Mouse (Mus musculus) left cerebral cortex, postnatal 36 days (tissue): Measurements from ENCODE around the gene Wdr6. TPM values are rescaled to one million over a fixed set of nuclear protein-coding genes. Genes with fewer than 3 reads are reported as not detected.

Experiments used
- DNase-seq, 2 experiments: peaks; one replicate each; pipeline ENCODE4 v3.0.0; 2021 to 2022; ENCODE audit warnings: low spot score in 2 of 2, mixed read lengths in 1 of 2
- intact Hi-C: fragments of 180-260 bp; cut with DNase I; formaldehyde crosslinking; loops from one replicate; pipeline ENCODE4 v1.15.1; 2025
- total RNA-seq, 2 experiments: library from RNA; stranded (reverse); gene quantifications; 2 replicates each; pipeline ENCODE4 v1.2.3; 2021

Gene Wdr6
- total RNA-seq, 2 experiments from 2014 or later, result 112 to 118 TPM

- intact Hi-C loops, result no loop called here
- no peak for DNase-seq
Observed at GRCm38 (mm10) chr9:108575321-108576297, 2.9 kb downstream of the Wdr6 start.

GRCm38 (mm10) chr9:108574921-108575320, 3.6 kb downstream of the Wdr6 start:
- intact Hi-C loops, result no loop called here
- no peak for DNase-seq

- no peak for DNase-seq
- intact Hi-C loops, result no loop called here
Observed at GRCm38 (mm10) chr9:108573774-108574690, 4.5 kb downstream of the Wdr6 start.

DNA sequence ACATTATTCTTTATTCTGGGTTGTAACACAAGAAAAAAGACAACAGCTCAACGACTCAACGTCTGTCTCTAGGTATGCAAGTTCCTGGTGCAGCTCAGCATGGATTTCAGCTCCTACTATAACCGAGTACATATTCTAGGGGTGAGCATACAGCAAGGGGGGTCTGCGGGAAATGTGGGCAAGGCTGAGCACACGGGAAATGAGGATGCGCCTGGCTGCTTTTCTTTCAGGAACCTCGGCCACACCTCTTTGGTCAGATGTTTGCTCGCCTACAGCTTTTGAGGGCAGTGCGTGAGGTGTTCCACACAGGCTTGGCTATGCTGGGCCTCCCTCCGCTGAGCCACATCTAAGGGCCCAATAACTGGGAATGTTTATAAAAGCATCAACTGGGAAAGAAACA, 6.2 kb downstream of the Wdr6 start:
- DNase-seq, result no peak
- intact Hi-C loops, result no loop called here

- no peak for DNase-seq
- intact Hi-C loops, result loop anchor here (2.0 kb wide), 1 partner anchor 25 kb away; the partner anchor contains the start of gene P4htm
Observed at GRCm38 (mm10) chr9:108571401-108571973, 7.1 kb downstream of the Wdr6 start.

GRCm38 (mm10) chr9:108570207-108570896, 8.2 kb downstream of the Wdr6 start:
- intact Hi-C loops, result loop anchor here (2.0 kb wide), 1 partner anchor 26 kb away; the partner anchor contains the start of gene P4htm

DNA sequence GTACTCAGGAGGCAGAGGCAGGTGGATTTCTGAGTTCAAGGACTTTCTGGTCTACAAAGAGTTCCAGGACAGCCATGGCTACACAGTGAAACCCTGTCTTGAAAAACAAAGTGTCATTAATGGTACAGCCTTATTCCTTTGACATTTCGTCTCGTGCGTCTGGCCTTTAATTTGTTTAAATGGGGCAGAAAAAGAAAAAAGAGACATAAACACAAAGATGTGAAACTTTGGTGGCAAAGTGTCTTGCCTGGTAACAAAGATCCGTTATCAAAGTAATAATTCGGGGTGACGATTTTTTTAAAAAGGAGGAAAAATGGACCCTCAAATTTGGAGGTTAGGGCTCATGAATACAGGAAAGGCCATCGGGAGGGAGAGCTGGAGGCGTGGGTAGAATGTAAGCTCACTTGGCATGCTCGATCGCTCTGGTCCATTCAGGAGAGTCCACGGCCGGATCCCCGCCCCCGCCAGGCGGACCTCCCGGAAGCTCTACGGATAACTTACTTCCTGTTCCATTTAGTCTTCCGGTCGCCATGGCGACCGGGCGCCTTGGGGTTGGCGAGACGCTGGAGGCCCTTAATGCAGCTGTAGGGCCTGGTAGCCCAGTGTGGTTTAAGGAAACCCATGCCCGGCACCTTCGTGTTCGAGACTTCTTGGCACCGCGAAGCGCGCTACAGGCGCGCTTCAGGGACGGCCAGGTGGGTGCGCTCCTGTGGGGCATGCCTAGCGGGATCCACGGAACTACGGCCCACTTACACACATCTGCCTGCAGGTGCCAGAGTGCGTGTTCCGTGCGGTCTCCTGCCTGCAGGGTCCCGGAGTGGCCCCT, 8.9 kb downstream of the Wdr6 start, which contains the start of gene Dalrd3:
Dalrd3 (plus strand) TSS at position 506 of the 826 bp plus-strand sequence.
- peak; percentile 83 to 88 for DNase-seq
- intact Hi-C loops, result loop anchor here (2.0 to 5.0 kb wide), 2 partner anchors 27 to 72 kb away; partner anchors contain the start of gene P4htm

More at GRCm38 (mm10) chr9:108570207-108570896, 8.2 kb downstream of the Wdr6 start:
- peak; percentile 64 to 68 for DNase-seq

DNA sequence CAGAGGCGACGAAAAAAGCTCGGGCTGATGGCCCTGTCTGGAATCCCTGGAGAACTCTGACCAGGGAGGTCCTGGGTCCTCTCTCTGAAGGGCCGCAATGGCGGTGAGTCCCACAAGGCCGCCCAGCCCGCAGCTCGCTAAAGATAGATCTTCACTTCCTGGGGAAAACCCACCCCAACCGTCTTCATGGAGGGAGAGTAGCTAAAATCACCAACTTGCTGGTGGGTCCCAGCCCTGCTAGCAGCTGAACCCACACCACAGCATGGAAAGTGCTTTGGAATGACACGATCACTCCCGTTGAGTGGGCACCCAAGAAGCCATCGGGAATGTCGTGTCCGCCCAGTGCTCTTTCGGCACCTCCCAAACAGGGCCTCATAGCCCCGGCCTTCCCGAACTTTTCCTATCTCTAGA, 10.0 kb downstream of the Wdr6 start:
- DNase-seq, result no peak
- intact Hi-C loops, result loop anchor here (5.0 kb wide), 1 partner anchor 71 kb away; no protein-coding TSS in a partner anchor

- intact Hi-C loops, result loop anchor here (2.0 to 5.0 kb wide), 2 partner anchors 71 to 81 kb away; partner anchors contain the start of gene Arih2
Observed at GRCm38 (mm10) chr9:108567931-108568419, 10.6 kb downstream of the Wdr6 start.

DNA sequence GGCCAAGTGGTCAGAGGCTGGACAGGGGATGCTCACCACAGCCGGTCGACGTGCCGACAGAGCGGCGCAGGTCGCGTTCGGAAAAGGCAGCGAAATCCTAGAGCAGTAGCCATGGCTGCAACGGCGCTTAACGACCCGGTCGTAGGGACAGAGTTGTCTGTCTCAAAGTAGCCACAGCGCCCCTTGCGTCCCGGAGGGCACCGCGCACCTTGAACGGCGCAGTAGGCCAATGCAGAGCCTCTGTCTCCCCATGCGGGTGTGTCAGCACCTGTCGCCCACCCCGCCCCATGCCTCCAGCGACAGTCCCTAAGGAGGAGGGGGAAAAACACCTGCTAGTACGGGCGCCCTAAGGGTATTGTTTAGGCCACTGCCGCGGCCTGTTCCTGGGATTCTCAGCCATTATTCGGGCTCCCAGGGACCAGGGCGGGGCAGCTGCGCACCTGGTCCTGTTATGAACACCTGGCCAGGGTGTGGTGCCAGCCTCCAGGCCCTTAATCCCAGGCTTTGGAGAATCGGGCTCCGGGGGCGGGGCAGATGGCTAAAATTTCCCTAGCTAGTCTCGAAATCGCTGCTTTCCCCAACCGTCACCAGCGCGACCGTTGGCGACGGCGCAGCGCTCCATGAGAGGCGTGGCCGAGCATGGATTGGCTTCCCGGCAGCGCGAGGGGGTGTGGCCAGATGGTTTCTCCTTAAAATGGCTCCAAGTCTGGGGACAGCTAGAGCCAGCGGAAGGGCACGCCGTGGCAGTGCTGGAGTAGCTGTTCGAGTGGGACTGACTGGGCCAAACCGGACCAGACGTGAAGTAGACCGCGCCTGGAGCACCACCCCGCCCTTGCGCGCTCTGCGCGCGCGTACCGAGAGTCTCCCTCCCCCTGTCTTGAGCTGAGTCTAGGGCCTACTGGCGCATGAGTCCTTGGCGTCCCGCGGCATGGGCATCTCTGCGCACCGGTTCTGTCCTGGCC, 11.4 kb downstream of the Wdr6 start, which contains the start of gene Ndufaf3:
Ndufaf3 (minus strand) TSS at position 620 of the 962 bp plus-strand sequence.
- intact Hi-C loops, result loop anchor here (2.0 to 5.0 kb wide), 2 partner anchors 70 to 82 kb away; partner anchors contain the start of gene Arih2
- peak; percentile 95 to 96 for DNase-seq

More at GRCm38 (mm10) chr9:108567931-108568419, 10.6 kb downstream of the Wdr6 start:
- DNase-seq, result no peak

GRCm38 (mm10) chr9:108565881-108566814, 12.4 kb downstream of the Wdr6 start:
- no peak for DNase-seq
- intact Hi-C loops, result loop anchor here (2.0 to 5.0 kb wide), 2 partner anchors 69 to 83 kb away; partner anchors contain the start of gene Arih2

- DNase-seq, result no peak
- intact Hi-C loops, result no loop called here
Observed at GRCm38 (mm10) chr9:108564131-108564530, 14.4 kb downstream of the Wdr6 start.

- DNase-seq, result no peak
- intact Hi-C loops, result no loop called here
Observed at GRCm38 (mm10) chr9:108563671-108564070, 14.9 kb downstream of the Wdr6 start.

DNA sequence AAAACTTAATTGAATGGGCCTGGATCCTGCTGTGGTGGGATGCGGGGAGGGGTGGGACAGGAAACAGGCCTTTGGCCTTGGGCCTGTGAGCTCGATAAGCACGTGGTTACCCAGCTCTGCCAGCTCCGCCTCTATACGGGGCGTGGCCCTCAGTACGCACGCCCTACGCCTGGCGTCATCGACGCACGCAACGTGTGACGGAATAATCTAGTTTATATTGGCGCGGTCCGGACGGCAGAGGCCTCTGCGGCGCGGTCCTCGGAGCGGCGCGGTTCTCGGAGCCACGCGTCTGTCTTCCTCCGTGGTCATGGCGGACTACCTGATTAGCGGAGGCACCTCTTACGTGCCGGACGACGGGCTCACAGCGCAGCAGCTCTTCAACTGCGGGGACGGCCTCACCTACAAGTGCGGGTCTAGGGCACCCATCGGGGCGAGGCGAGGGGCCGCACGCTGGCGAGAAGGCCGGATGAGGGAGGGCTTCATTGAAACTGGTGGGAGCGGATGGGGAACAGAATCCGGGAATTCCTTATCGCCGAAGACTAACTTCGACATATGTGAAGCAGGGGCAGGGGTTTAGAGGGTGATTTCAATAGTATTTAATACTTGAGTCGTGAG, 18.2 kb downstream of the Wdr6 start, which contains the start of gene Impdh2:
Impdh2 (plus strand) TSS at position 60 of the 615 bp plus-strand sequence.
- intact Hi-C loops, result no loop called here
- DNase-seq, result peak; percentile 90 to 94

- no peak for DNase-seq
- intact Hi-C loops, result no loop called here
Observed at GRCm38 (mm10) chr9:108559169-108559568, 19.4 kb downstream of the Wdr6 start.
